Mouse (Mus musculus): ENCODE data around the gene Ninj2.

DNA sequence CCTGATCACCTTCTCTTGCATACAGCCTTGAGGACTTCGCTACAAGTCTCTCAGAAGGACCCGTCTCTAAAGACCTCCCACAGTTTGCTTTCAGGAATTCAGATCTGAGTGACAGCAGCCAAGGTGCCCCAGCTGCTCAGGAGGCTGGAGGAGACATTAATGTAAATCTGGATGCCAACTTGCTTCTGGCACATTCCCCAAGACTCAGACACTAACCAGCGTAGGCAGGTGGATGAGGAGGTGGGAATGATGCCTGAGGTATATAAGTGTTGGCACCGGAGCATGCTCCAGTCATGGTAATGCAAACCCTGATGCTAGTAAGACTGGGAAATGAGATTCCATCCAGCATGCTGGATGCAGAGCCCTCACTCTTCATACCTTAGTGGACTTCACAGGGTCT lies 71.6 kb downstream of the Ninj2 start:
- no peak for TF ChIP-seq MAX (IDR thresholded peaks at IDR 0.05; ENCODE audit: low read length)
- no peak for TF ChIP-seq USF2 (IDR thresholded peaks at IDR 0.05; ENCODE audit: borderline replicate concordance in 1 of 2, insufficient read depth in 1 of 2, low read depth in 1 of 2, low read length in 2 of 2)
- no peak for TF ChIP-seq ELF1 (IDR thresholded peaks at IDR 0.05; ENCODE audit: low read depth, low read length)
- no peak for TF ChIP-seq EP300 (IDR thresholded peaks at IDR 0.05; ENCODE audit: low read depth in 1 of 2, low read length in 2 of 2)
- TF ChIP-seq KAT2A (conservative IDR thresholded peaks at IDR 0.05; ENCODE audit: low read depth, low read length), result no peak
- TF ChIP-seq RCOR1 (IDR thresholded peaks at IDR 0.05; ENCODE audit: low read depth, low read length), result no peak
- TF ChIP-seq CTCF (IDR thresholded peaks at IDR 0.05 in 2 of 3, conservative IDR thresholded peaks at IDR 0.05 in 1 of 3; ENCODE audit: control insufficient read depth in 1 of 3, insufficient read depth in 1 of 3, low read depth in 2 of 3, low read length in 3 of 3, poor library complexity in 1 of 3, severe bottlenecking in 1 of 3), result no peak
- no peak for TF ChIP-seq MEF2A (IDR thresholded peaks at IDR 0.05; ENCODE audit: extremely low read depth, insufficient replicate concordance, low read depth, low read length, poor library complexity, severe bottlenecking)
- no peak for TF ChIP-seq POLR2AphosphoS5 (IDR thresholded peaks at IDR 0.05; ENCODE audit: borderline replicate concordance, low read depth, low read length)
- no peak for TF ChIP-seq POLR2A (IDR thresholded peaks at IDR 0.05; ENCODE audit: control insufficient read depth in 1 of 2, insufficient read depth in 1 of 2, low read depth in 1 of 2, low read length in 2 of 2, poor library complexity in 1 of 2)
- TF ChIP-seq MAFK (IDR thresholded peaks at IDR 0.05; ENCODE audit: borderline replicate concordance, low read depth, low read length), result no peak
- TF ChIP-seq HCFC1 (IDR thresholded peaks at IDR 0.05; ENCODE audit: low read depth, low read length), result no peak
- no peak for TF ChIP-seq BHLHE40 (IDR thresholded peaks at IDR 0.05; ENCODE audit: borderline replicate concordance, low read depth, low read length)

All from MEL (cell line).